Mouse (Mus musculus) kidney, embryonic 14.5 days (tissue): ENCODE data around the gene Slc43a1. TPM values are rescaled to one million over a fixed set of nuclear protein-coding genes. Genes with fewer than 3 reads are reported as not detected.

Experiments
- ATAC-seq: fragments of 200-750 bp; cut with Nextera tagmentation; 2 replicates; pipeline ENCODE4 v1.8.0; 2017; ENCODE audit warnings: moderate number of reproducible peaks, mild to moderate bottlenecking, moderate TSS enrichment, moderate library complexity; ENCODE audit not compliant: low FRiP score, low TSS enrichment
- H3K27ac ChIP-seq: fragments of 300-500 bp; sonication (generic); 2 replicates; pipeline ENCODE4 v1.5.1; 2014; ENCODE audit warnings: low read depth, mild to moderate bottlenecking, low read length, moderate library complexity, mixed read lengths
- H3K27me3 ChIP-seq: fragments of 300-500 bp; sonication (generic); 2 replicates; pipeline ENCODE4 v1.6.1; 2014; ENCODE audit warnings: mild to moderate bottlenecking, low read length; ENCODE audit not compliant: control insufficient read depth, insufficient read depth
- H3K36me3 ChIP-seq: fragments of 300-500 bp; sonication (generic); 2 replicates; pipeline ENCODE4 v1.6.1; 2014; ENCODE audit warnings: low read length, mixed read lengths; ENCODE audit not compliant: control insufficient read depth, insufficient read depth
- H3K4me1 ChIP-seq: fragments of 300-500 bp; sonication (generic); 2 replicates; pipeline ENCODE4 v1.6.1; 2014; ENCODE audit warnings: low read length, mixed read lengths; ENCODE audit not compliant: control insufficient read depth, insufficient read depth
- H3K4me2 ChIP-seq: fragments of 300-500 bp; sonication (generic); replicated peaks from 2 replicates; pipeline ENCODE4 v1.6.1; 2014; ENCODE audit warnings: low read depth, mild to moderate bottlenecking, low read length
- H3K4me3 ChIP-seq: fragments of 300-500 bp; sonication (generic); 2 replicates; pipeline ENCODE4 v1.5.1; 2014; ENCODE audit warnings: mild to moderate bottlenecking, low read length
- H3K9ac ChIP-seq: fragments of 300-500 bp; sonication (generic); 2 replicates; pipeline ENCODE4 v1.6.1; 2014; ENCODE audit warnings: low read depth, mild to moderate bottlenecking, low read length, moderate library complexity
- H3K9me3 ChIP-seq: fragments of 300-500 bp; sonication (generic); 2 replicates; pipeline ENCODE4 v1.6.1; 2016; ENCODE audit warnings: low read length; ENCODE audit not compliant: control insufficient read depth
- WGBS: fragments of 180-500 bp; shearing (Covaris S2); extraction: QIAGEN DNeasy Blood & Tissue Kit; methylation state at CpG from one replicate; pipeline ENCODE4 v1.1.7; 2014; 5-methylcytosine and 5-hydroxymethylcytosine counted together
- polyA plus RNA-seq: library from polyadenylated mRNA; unstranded; fragments of >200 nt; fragmentation: Nextera tagmentation; extraction: Ambion mirVana; gene quantifications from 2 replicates; pipeline ENCODE4 v1.2.1, GENCODE M21; 2014

Slc43a1 gene
- 15.5 and 19.4 TPM in 2 replicates for polyA plus RNA-seq

GRCm38 (mm10) chr2:84838593-84838949 is at the start of gene Slc43a1:
Gene Slc43a1, plus strand, starts transcription at chr2:84838850.
- H3K4me1 ChIP-seq = peaks cover 9% of the 10 kb centered on the region; the same call in 1 of the 2 replicates
- H3K9me3 ChIP-seq = no peaks in the 10 kb centered on the region
- H3K9ac ChIP-seq = peak within 1 kb of the TSS; percentile 82
- 13% methylated on average over 10 of the region's 10 CpGs for WGBS
- no peaks in the 10 kb centered on the region for H3K36me3 ChIP-seq
- peak within 1 kb of the TSS; percentile 67 for H3K4me3 ChIP-seq
- ATAC-seq = no peak
- 0 out of 2 replicates have a peak, but pooled peaks cover 8% of the 10 kb centered on the region for H3K27me3 ChIP-seq
- peak within 1 kb of the TSS; percentile 78; the same call in 1 of the 2 replicates for H3K27ac ChIP-seq
- peak within 1 kb of the TSS; percentile 74 for H3K4me2 ChIP-seq

GRCm38 (mm10) chr2:84790418-84790817 is 48.2 kb upstream of the Slc43a1 start:
- Histone ChIP-seq H3K4me3 (no peak overlapping the region), H3K9me3 (peaks cover 3% of the 10 kb centered on the region; the same call in 1 of the 2 replicates), H3K4me1 (no peaks in the 10 kb centered on the region), H3K9ac (no peak overlapping the region), H3K36me3 (no peaks in the 10 kb centered on the region), H3K4me2 (no peak overlapping the region), H3K27me3 (no peaks in the 10 kb centered on the region), H3K27ac (no peak overlapping the region)
- 47% methylated on average over 9 of the region's 9 CpGs for WGBS
- ATAC-seq = no peak

- Histone ChIP-seq H3K4me3 (no peak overlapping the region), H3K4me1 (no peaks in the 10 kb centered on the region), H3K4me2 (no peak overlapping the region), H3K27me3 (no peaks in the 10 kb centered on the region), H3K27ac (no peak overlapping the region), H3K9me3 (peaks cover 6% of the 10 kb centered on the region; the same call in 1 of the 2 replicates), H3K36me3 (no peaks in the 10 kb centered on the region), H3K9ac (no peak overlapping the region)
- ATAC-seq = no peak
- WGBS = 74% methylated on average over 3 of the region's 3 CpGs
These were observed 46.1 kb upstream of the Slc43a1 start for GRCm38 (mm10) chr2:84792516-84792915.

GRCm38 (mm10) chr2:84793154-84793553 is 45.5 kb upstream of the Slc43a1 start:
- WGBS = 83% methylated on average over 3 of the region's 3 CpGs
- ATAC-seq = no peak
- Histone ChIP-seq H3K27me3 (no peaks in the 10 kb centered on the region), H3K4me1 (0 out of 2 replicates have a peak, but pooled peaks cover 4% of the 10 kb centered on the region), H3K4me2 (no peak overlapping the region), H3K36me3 (no peaks in the 10 kb centered on the region), H3K9ac (no peak overlapping the region), H3K4me3 (no peak overlapping the region), H3K9me3 (peaks cover 6% of the 10 kb centered on the region; the same call in 1 of the 2 replicates), H3K27ac (no peak overlapping the region)

DNA sequence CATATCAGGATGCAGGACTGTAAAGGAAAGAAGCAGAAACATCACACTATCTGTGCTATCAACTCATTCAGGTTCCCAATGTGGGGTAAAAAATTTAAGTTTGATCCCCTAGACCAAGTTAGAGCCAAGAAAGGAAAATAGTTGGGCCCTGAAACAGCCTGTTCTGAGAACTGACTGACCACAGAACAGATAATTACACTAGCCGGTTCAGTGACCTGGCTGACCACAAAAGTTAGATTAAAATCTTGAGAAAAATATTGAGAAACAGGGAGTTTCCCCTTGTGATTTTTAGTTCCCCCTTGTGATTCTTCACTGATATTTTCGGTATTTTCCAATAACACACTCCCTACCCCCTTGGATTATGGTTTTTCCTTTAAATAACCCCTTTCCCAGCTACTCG is 44.8 kb upstream of the Slc43a1 start:
- Histone ChIP-seq H3K4me2 (no peak overlapping the region), H3K27ac (no peak overlapping the region), H3K9me3 (peaks cover 6% of the 10 kb centered on the region; the same call in 1 of the 2 replicates), H3K36me3 (no peaks in the 10 kb centered on the region), H3K9ac (no peak overlapping the region), H3K4me3 (no peak overlapping the region), H3K27me3 (no peaks in the 10 kb centered on the region), H3K4me1 (0 out of 2 replicates have a peak, but pooled peaks cover 4% of the 10 kb centered on the region)
- WGBS = 88% methylated on average over 3 of the region's 3 CpGs
- no peak for ATAC-seq

DNA sequence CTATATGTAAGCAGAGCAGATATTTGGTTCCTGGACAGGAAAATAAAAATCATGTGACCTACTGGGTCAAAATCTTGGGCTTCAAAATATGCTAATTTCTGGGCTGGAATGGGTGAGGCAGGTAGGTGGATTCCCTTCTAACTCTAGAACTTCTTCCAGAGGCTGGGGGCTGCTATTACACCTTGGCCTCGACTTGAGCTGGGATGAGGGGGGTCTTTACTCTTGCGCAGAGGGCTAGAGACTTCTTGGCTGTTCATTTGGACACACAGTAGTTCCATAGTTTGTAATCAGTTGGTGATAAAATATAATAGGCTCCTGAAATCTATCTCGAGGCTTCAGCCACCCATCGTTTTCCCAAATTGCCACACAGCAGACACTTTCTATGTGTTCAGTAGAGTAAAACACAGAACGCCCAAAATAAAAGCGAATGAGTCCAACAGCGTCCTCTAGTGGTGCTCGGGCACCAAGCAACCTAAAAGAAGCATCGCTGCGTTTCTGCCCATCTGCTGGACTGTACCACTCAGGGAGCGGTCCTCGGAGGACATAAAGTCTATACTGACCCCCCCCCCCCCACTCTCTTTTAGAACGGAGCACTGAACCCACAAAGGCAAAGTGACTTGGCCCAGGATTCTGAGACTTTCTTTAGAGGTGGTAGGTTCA is 40.7 kb upstream of the Slc43a1 start:
- peak overlapping the region; percentile 87 for H3K4me2 ChIP-seq
- no peak overlapping the region for H3K27ac ChIP-seq
- H3K9me3 ChIP-seq = peaks cover 6% of the 10 kb centered on the region; the same call in 1 of the 2 replicates
- 11% methylated on average over 13 of the region's 13 CpGs for WGBS
- peak overlapping the region; percentile 49; the same call in 1 of the 2 replicates for H3K9ac ChIP-seq
- peak overlapping the region; percentile 53 for H3K4me3 ChIP-seq
- H3K36me3 ChIP-seq = no peaks in the 10 kb centered on the region
- H3K4me1 ChIP-seq = 0 out of 2 replicates have a peak, but pooled peaks cover 4% of the 10 kb centered on the region
- H3K27me3 ChIP-seq = no peaks in the 10 kb centered on the region
- peak; percentile 57 for ATAC-seq

DNA sequence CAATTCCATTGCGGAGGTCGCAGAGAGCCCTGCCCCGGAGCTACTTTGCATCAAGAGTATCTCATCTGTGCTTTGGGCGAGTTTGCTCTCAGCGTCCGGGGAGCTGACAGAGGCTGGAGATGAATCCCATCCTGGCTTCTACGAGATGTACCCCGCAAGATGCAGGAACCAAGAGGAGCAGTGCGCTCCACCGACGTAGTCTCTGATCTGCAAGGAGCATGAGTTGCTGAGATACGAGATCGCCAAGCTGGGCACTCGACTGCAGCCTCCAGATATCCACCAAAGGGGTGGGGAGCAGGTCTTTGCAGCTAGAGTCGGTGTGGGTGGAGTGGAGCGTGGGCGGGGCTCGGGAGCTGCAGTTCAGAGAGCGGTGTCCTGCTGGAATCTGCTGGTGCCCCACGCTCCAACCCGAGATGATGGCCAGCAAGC is 40.1 kb upstream of the Slc43a1 start, which contains the start of gene Ube2l6:
Ube2l6 (plus strand) TSS at position 336 of the 429 bp plus-strand sequence.
- ATAC-seq = peak; percentile 77
- no peaks in the 10 kb centered on the region for H3K27me3 ChIP-seq
- H3K9me3 ChIP-seq = peaks cover 6% of the 10 kb centered on the region; the same call in 1 of the 2 replicates
- H3K36me3 ChIP-seq = no peaks in the 10 kb centered on the region
- H3K4me2 ChIP-seq = peak within 1 kb of the TSS; percentile 87
- H3K4me3 ChIP-seq = peak within 1 kb of the TSS; percentile 53
- no peak within 1 kb of the TSS for H3K27ac ChIP-seq
- WGBS = 2% methylated on average over 21 of the region's 21 CpGs
- H3K4me1 ChIP-seq = 0 out of 2 replicates have a peak, but pooled peaks cover 4% of the 10 kb centered on the region
- H3K9ac ChIP-seq = peak within 1 kb of the TSS; percentile 49; the same call in 1 of the 2 replicates

DNA sequence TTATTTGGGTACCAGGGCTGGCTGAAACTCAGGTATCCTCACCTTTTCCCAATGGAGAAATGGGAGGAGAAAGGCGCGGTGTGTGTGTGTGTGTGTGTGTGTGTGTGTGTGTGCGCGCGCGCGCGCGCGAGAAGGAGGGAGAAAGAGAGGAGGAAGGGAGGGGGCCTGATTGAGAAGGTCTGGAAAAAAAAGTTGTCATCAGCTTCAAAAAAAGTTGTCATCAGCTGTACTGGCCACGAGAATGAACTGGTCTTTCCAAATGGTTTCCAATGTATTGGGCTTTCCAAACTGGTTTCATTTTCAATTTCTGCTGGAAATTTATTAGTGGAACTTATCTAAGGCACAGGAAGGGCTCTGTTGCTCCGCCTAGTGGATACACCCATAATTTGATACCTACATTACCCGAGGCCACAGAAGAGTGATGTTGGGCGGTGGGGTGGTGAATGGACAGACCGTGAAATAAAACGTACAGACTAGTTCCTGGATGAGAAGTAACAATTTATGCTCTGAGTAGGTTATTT is 39.5 kb upstream of the Slc43a1 start:
- ATAC-seq = peak; percentile 79
- H3K9ac ChIP-seq = peak overlapping the region; percentile 49; the same call in 1 of the 2 replicates
- WGBS = under 1% methylated on average over 16 of the region's 16 CpGs
- 0 out of 2 replicates have a peak, but pooled peaks cover 4% of the 10 kb centered on the region for H3K4me1 ChIP-seq
- H3K9me3 ChIP-seq = peaks cover 6% of the 10 kb centered on the region; the same call in 1 of the 2 replicates
- H3K36me3 ChIP-seq = no peaks in the 10 kb centered on the region
- H3K4me2 ChIP-seq = peak overlapping the region; percentile 87
- peak overlapping the region; percentile 53 for H3K4me3 ChIP-seq
- H3K27me3 ChIP-seq = no peaks in the 10 kb centered on the region
- no peak overlapping the region for H3K27ac ChIP-seq

DNA sequence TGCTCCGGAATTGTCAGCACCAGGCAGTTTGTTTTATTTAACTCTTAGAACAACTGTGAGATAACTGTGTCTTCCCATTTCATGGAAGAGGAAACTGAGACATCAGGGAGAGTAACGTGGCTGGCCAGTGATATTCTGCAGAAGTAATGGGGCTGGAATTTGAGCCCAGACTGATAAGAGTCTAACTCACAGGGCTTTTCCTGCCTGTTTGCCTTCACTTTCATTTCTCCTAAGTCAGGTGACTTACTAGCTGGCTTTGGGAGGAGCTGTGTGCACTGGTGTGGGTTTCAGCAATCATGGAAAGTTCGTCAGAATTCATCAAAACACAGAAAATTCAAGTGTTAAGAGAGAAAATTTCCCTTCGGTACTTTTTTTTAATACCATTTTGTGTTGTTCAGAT is 38.3 kb upstream of the Slc43a1 start:
- Histone ChIP-seq H3K4me2 (no peak overlapping the region), H3K36me3 (no peaks in the 10 kb centered on the region), H3K9me3 (peaks cover 2% of the 10 kb centered on the region; the same call in 1 of the 2 replicates), H3K27ac (no peak overlapping the region), H3K4me1 (0 out of 2 replicates have a peak, but pooled peaks cover 4% of the 10 kb centered on the region), H3K9ac (no peak overlapping the region), H3K27me3 (no peaks in the 10 kb centered on the region), H3K4me3 (no peak overlapping the region)
- no peak for ATAC-seq
- WGBS = 74% methylated on average over 4 of the region's 4 CpGs
